Mouse (Mus musculus) gastrocnemius, adult 2 months (tissue): ENCODE measurements at regions not wholly inside any gene's neighbourhood (a gene's known extent, or its start where the extent isn't known, plus 50 kb on each side); places are given as distances from the start of the nearest gene placed in this dataset.
"Not testable (repeated sequence)": the region's sequence is repeated elsewhere in the genome, so short reads cannot be mapped to it uniquely, and the experiment has no call there.

Experiments used
- DNase-seq: peaks from one replicate; pipeline ENCODE4 v3.0.0; 2022
- H3K27ac ChIP-seq: fragments of 200-600 bp; 2 replicates; pipeline ENCODE4 v1.8.1; 2022; ENCODE audit warnings: mild to moderate bottlenecking
- H3K4me3 ChIP-seq: fragments of 200-600 bp; 2 replicates; pipeline ENCODE4 v1.8.1; 2022; ENCODE audit warnings: mild to moderate bottlenecking, moderate library complexity
- CTCF ChIP-seq: fragments of 200-600 bp; IDR thresholded peaks from 2 replicates; pipeline ENCODE4 v1.8.1; 2022; ENCODE audit warnings: antibody characterized with exemption, mild to moderate bottlenecking, moderate library complexity
- intact Hi-C: fragments of 180-260 bp; cut with DNase I; formaldehyde crosslinking; loops from one replicate; pipeline ENCODE4 v1.15.1; 2025

DNA sequence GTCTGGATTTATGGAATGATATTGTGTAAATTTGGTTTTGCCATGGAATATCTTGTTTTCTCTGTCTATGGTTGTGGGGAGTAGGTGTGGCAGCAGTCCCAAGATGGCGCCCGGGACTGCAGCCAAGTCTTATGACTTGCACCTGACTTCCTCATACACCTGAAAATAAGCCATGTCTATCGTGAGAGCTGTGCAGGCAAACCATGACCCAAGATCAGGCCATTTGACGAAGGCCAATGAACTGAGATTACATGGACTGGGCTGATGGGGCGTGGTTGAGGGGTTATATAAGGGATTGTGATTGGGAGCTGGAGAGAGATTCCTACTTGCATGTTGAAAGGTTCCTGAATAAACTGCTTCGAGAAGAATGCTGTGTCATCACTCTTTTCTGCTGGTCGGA is 139.5 kb downstream of the Slc6a15 start:
- DNase-seq, H3K27ac ChIP-seq, H3K4me3 ChIP-seq, intact Hi-C loops: not testable (repeated sequence)

DNA sequence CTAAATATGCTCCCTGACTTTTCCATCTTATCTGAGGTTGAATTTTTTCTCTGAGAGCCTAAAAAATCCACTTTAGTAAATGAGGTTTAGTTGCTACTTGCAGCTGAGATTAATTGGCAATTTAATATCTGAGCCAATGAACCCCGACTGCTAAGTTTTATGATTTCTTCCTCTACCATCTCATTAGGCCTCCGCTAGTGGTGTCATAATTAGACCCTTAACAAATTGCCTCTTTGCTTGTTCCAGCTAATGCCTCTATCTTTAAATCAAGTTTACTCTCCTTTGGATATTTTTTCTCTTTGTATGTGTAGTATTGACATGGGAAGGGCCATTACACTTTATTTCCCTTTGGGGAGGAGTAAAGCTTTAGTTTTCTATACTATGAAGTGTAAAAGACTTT is 176.9 kb downstream of the Slc6a15 start:
- no peak overlapping the region for H3K27ac ChIP-seq
- DNase-seq = no peak
- no peak overlapping the region for H3K4me3 ChIP-seq
- intact Hi-C loops = no loop called here
- no peak for TF ChIP-seq CTCF

DNA sequence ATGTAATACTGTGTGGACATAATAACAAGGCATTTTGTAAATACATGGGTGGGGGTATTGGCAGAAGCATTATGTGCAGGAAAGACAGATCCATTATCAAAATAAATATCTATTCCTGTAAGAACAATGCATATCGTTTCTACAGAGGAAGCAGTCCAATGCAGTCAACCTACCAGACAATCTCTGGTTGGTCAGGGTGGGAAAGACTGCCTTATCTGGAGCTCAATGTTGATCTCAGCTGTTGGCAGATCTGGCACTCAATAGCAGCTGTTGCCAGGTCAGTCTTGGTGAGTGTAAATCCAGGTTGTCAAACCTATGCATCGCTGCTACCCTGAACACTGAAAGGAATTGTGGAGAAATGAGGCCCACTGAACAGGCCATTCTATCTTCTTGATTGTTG is 181.9 kb downstream of the Slc6a15 start:
- Histone ChIP-seq H3K27ac (no peak overlapping the region), H3K4me3 (no peak overlapping the region)
- TF ChIP-seq CTCF = no peak
- intact Hi-C loops = no loop called here
- no peak for DNase-seq

DNA sequence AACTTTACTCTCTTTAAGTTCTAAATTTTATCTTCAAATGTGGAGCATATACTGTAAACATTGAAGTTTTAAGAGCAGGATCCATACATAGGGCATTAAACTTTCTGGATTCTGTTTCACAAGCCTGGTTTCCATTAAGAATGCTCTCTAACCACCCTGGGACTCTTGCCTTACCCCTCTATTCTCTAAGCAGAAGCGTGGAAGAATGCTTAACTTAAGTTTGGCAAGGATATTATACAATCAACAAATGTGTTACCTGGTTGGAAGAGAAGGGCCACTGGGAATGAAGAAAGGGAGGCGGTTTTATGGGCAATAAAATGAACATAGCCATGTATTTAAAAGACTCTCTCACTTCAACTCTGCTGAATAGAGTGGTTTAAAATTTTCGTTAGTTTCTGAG is 217.5 kb downstream of the Slc6a15 start:
- Histone ChIP-seq H3K4me3 (no peak overlapping the region), H3K27ac (no peak overlapping the region)
- intact Hi-C loops = no loop called here
- TF ChIP-seq CTCF = no peak
- no peak for DNase-seq

DNA sequence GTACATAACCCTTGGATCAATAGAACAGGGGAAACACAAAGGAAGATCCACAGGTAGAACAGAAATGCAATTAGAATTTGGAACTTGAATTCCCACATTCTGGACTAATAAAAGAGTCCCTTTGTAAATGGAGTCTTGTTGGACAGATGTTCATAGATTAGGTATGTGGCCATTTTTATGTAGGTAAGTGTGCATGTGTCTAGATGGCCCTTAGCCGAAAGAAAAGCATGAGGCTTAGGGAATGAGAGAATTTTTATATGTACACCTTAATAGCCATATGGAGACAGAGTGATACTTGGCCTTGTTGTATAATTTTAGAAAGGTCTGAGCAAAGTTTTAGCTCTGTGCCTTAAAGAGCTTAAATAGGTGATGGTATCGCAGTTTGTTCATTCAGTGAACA is 217.9 kb downstream of the Slc6a15 start:
- DNase-seq = no peak
- Histone ChIP-seq H3K27ac (no peak overlapping the region), H3K4me3 (no peak overlapping the region)
- intact Hi-C loops = no loop called here
- TF ChIP-seq CTCF = no peak

DNA sequence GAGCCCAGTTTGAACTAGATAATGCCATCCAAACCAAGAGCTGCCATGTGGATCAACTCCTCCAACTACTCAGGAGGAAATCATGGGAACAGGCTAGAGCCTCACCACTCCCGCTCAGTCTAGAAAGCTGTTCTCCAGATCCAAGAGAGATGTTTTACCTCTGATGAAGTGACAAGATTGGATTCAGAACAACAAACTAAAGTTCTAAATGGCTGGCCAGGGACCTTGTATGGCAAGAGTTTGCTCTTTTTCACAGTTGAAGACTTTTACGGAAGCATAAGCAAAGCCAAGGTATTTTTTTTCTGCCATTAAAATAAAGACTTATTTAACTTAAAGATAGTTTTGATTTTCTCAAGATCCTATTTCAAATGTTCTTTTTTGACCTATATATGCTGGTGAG is 224.4 kb downstream of the Slc6a15 start:
- no peak overlapping the region for H3K4me3 ChIP-seq
- intact Hi-C loops = no loop called here
- H3K27ac ChIP-seq = no peak overlapping the region
- no peak for DNase-seq
- TF ChIP-seq CTCF = no peak

DNA sequence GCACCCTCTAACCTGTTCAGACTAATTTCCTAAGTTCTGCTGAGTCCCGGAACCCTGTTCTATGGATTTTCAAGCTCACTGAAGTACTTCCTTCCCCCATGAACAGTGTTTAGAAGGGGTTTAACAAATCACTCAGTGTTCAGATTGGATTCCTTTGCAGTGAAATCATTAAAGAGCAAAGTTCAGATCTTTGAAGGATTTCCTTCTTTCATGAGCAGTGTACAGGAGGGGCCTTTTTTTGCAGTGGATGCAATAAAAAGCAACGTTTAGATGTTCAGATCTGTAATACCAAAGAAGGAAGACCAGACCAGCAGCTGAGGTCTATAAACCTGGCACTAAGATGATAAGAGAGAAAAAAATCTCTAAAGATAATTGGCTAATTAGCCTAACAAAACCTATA is 273.6 kb downstream of the Slc6a15 start:
- TF ChIP-seq CTCF = no peak
- no peak for DNase-seq
- intact Hi-C loops = no loop called here
- Histone ChIP-seq H3K27ac (no peak overlapping the region), H3K4me3 (no peak overlapping the region)

DNA sequence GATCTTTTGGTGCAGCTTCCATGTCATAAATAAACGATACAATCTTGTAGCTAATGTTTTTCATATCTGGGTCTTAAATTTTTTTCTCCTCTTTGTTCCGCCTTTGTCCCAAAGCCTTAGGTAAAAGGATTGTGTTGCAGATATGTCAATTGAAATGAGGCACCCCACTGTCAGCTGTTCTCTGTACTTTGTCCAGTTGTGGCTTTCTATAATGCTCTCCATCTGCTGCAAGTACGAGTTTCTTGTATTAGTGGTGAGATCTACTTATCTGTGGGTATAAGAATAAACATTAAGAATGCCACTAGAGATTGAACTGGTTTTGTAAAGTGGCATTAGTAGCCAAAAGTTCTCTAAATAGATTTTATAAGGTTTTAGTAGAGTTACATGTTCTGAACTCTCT is 282.3 kb downstream of the Slc6a15 start:
- DNase-seq = no peak
- H3K4me3 ChIP-seq = no peak overlapping the region
- intact Hi-C loops = no loop called here
- TF ChIP-seq CTCF = no peak
- no peak overlapping the region for H3K27ac ChIP-seq

DNA sequence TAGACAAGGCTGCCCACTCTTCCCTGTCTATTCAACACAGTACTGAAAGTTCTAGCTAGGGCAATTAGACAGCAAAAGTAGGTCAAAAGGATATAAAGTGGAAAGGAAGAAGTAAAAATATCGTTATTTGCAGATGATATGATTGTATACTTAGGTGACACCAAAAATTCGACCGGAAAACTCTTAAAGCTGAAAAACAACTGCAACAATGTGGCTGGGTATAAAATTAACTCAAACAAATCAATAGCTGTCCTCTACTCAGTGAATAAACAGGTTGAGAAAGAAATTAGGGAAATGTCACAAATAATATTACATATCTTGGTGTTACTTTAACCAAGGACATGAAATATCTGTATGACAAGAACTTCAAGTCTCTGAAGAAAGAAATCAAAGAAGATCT is 305.5 kb downstream of the Slc6a15 start:
- intact Hi-C loops = no loop called here
- H3K27ac ChIP-seq = no peak overlapping the region
- H3K4me3 ChIP-seq = no peak overlapping the region
- no peak for TF ChIP-seq CTCF
- no peak for DNase-seq

DNA sequence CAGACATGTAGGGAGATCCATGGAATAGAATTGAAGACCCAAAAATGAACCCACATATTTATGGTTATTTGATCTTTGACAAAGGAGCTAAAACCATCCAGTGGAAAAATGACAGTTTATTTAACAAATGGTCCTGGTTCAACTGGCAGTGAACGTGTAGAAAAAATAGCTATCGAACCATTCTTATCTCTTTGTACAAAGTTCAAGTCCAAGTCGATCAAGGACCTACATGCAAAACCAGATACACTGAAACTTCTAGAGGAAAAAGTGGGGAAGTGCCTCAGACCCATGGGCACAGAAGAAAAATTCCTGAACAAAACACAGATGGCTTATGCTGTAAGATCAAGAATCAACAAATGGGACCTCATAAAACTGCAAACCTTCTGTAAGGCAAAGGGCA is 306.2 kb downstream of the Slc6a15 start:
- no peak for TF ChIP-seq CTCF
- Histone ChIP-seq H3K4me3 (no peak overlapping the region), H3K27ac (no peak overlapping the region)
- intact Hi-C loops = no loop called here
- DNase-seq = no peak

DNA sequence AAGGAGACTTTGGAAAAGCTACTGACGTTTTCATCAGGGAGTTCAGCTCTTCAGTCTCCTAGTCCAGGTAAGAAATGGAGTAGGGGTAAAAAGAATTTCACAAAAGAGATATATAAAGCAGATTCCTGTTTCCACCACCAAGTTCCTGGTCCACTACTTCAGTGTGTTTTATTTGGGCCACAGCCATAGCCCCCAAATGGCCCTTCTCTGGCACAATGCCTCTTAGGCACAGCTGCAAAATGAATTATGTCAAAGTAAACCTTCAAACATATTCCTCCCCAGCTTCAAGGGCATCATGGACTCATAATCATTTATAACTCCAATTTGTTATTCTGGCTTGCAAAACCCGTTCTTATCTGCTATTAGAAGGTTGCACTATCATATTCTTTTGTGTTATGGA is 325.1 kb downstream of the Slc6a15 start:
- TF ChIP-seq CTCF = no peak
- Histone ChIP-seq H3K27ac (no peak overlapping the region), H3K4me3 (no peak overlapping the region)
- intact Hi-C loops = no loop called here
- no peak for DNase-seq

DNA sequence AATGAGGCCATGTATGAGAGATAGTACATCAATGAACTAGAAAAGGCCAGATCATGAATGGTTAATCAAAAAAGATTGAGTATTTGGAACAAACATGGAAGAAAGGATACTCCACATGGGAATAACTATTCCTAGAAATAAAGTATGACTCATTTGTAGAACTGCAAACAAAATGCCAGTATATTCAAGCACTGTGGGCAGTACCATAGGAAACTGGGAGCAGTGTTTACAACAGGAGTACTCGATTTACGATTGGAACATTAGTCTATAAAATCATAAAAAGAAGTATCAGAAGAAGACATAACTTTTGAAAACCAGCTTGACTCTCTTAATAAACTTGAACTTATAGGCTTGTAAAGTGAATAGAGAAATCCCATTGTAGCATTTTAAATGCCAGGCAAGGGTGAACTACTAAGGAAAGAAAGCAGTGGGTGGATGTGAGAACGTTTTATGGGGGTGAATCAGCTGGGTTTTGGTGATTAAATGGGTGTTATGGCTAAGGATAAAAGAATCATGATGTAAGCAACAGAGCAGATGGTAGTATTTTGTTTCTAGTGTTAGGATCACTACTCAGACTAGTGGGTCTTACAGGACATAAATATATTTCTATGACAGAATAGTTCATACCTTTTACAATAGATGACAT is 347.6 kb downstream of the Slc6a15 start:
- DNase-seq = no peak
- no peak overlapping the region for H3K27ac ChIP-seq
- no peak overlapping the region for H3K4me3 ChIP-seq
- intact Hi-C loops = no loop called here
- TF ChIP-seq CTCF = no peak

DNA sequence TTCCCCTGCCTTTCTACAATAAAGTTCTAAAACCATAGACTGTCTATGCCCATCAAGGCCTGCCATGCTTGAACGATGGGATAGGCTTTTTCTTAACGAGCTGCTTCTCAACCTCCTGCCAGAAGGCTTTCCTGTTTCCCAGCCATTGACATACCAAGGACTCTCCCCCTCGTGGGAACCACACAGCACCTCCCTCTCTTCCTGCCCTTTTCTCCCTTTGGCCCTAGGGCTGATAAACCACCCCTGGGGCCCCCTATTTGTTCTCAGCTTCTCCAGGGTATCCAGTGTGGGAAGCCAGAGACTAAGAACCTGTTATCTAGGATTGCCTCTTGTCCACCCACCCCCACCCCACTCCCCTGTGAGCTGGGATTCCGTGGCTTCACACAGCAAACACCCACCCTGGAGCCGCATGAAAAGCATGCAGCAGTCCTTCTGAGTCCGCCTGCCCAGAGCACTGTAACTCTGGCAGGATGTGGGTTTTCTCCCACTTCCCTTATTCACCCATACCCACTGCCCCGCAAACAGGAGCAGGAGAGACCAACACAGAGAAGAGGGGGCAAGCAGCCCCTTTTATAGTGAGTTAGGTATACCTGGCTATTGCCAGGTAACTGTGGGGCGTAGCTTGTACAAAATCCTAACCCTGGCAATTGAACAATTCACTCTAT is 351.5 kb downstream of the Slc6a15 start:
- Histone ChIP-seq H3K4me3 (no peak overlapping the region), H3K27ac (no peak overlapping the region)
- intact Hi-C loops = no loop called here
- DNase-seq = no peak
- TF ChIP-seq CTCF = no peak

DNA sequence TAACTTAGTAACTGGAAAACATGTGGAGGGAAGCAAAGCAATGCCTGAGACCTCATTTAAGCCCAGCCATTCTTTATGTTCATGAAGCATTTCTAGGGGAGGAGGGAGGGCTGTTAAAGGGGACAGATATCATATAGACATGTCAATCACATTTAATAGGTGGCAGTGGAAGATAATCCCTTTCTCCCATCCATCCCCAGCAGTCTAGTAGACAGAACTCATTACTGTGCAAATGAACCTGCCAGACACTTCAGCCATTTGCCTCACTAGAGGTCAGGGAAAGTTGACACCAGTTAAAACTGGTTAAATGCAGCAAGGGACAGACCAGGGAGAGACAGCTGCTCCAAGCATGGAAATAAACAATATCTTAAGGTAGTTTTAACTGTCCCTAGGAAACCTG is 359.1 kb downstream of the Slc6a15 start:
- intact Hi-C loops = no loop called here
- TF ChIP-seq CTCF = no peak
- DNase-seq = no peak
- Histone ChIP-seq H3K4me3 (no peak overlapping the region), H3K27ac (no peak overlapping the region)
